Mouse (Mus musculus): Measurements from ENCODE around the gene Vasp.

Vasp gene

DNA sequence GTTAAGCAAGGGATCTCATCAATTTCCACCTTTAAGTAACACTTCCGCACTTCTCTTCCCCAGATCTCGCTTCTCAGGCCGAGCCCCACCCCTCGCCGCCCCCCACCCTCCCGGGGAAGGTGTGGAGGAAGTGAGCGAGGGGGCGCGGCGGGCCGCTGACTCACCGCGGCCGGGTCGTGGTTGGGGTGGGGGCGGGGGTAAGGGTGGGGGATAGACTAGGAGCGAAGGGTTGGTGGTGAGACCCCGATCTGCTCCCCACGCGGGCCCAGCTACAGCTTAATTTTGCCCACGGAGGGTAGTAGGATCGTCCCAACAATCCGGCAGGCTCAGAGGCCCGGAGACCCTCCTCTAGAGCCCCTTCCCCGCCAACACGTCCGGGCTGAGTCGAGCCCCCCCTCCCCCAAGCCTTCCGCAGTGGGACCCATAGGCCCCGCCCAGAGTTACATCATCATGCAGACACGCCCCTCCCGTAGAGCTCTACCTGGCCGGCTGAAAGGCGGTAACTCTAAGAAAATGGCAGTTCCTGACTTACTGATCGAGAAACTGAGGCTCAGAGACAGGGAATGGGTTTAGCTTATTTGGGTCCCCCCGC, 652 bp upstream of the Vasp start:
- peak; percentile 40 for DNase-seq (ENCODE audit: extremely low read depth, low read depth)

DNA sequence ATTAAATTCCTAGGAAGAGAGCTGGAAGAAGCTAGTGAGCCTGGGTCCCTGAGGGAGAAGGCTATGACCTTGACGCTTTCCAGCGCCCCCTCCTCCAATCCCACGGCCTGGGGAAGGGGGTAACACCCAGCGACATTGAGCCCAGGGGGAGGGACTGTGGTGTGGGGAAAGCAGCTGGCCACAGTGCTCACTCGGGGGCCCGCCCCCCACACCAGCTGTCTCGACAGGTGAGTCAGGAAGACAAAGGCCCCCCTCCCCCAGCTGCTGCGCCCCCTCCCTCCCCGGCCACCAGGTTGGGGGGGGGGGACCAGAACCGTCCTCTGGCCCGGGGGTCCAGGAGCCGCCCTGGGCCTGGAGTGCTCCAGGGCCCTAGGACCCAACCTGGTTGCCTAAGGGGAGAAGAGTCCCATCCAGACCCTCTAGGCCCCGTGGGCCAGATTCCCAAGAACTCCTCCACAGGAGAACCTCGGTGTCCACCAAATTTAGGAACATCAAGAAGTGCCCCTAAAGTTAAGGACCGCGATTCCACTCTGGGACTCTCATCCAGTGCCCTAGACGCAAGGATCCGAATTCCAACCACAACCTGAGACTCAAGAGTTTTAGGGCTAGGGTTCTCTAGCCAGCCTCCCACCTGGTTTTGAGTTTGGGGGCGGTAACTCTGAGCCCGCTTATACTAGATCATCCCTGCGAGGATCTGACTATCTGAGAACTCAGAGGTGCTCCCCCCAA, 944 bp downstream of the Vasp start:
- DNase-seq (ENCODE audit: extremely low read depth, low read depth) = no peak

DNA sequence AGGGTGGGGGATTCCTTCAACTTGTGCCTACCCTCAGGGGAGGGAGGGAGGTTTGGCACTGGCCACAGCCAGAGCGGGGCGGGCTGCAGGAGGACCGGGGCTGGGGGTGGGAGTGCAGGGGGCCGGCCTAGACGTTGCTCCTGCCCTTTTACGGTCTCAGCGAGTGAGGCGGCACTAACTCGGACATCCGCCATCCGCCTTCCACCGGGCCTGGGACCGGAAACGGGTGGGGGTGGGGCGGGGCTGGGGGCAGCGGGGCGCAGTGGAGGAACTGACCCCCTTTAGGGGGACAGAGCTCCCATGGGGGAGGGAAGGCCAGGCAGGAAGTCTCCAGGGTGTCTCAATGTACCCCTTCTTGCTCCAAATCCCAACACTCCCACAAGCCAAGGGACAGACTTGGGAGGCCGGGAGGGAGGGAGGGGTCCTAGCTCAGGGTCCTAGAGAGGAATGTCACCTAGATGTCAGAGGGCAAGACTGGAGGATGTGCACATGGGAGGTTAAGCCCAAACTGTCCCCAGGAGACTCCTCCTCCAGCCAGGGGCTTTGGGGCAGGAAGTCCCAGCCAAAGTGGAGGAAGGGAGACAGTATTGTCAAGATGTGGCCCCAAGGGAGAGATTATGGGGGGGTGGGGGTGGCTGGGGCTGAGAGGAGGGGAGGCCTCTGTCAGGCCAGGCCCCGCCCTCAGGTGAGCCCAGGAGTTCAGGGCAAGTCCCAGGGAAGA, 1.7 kb downstream of the Vasp start:
- DNase-seq (ENCODE audit: extremely low read depth, low read depth) = peak; percentile 34

DNA sequence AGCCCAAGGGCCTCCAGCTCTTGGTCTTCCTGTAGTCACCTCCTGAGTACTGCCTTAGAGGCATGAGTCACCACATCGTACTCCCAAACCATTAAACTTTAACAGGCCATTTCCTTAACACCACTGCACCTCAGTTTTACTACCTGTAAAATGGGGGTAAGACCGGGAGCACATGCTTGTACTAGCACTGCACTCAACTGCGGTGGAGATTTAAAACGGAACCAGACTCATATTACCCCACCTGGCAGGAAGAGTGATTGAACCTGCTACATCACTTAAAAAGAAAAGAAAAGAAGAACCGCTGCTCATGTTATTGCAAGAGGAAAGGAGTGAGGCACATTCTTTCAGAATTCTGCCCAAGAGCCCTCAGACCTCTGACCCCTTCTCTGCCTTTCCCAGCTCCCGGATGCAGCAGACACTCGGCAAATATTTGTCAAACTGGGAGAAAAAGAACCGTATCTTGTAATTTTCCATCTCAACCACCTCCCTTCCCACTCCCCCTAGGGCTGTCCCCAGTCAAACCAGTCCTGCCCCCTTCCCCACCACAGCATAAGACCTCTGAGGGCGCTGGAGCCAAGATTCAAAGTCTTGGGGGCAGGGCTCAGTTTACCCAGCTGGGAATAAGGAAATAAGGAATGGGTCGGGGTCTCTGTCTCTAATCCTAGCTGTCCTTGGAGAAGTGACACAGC, 2.5 kb downstream of the Vasp start:
- peak; percentile 13 for DNase-seq (ENCODE audit: extremely low read depth, low read depth)

- DNase-seq (ENCODE audit: extremely low read depth, low read depth) = no peak
These were observed 4.6 kb downstream of the Vasp start for GRCm38 (mm10) chr7:19267051-19267450.

DNA sequence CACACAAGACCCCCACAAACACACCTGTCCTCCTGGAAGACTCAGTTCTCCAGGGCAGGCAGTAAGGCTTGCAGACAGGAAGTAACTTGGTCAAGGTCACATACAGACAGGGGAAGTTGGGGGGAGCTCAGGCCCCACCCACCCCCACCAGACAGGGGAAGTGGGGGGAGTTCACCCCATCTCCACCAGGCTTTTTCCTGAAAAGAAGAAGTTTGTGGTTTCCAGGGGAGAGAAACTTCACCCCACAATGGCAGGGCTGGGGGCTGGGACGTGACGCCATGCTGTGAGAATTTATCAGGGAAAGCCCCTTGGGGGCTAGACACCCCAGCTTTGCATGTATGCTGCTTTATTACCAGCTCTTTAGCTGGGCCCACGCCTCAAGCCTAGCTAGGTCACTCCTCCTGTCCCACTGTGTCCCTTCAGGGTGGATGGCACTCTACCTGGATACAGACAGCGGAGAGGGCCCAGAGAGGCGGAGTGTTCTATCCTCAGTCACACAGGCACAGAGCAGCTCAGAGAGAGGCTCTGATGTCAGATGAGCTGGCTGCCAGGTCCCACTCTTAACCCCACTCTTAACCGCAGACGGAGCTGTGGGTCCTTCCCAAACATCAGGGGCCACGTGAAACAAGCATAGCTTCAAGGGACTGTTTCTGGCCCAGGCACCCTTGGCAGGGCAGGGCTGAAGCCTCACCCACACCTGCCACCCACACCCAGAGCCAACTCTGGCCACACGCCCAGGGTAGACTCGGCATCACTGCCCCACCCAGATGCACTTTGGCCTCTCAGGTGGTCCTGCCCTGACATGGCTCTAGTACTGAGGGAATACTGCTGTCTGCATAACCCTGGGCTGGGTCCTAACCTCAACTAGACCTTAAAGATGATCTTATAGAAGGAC, 5.4 kb downstream of the Vasp start:
- peak; percentile 93 for DNase-seq (ENCODE audit: extremely low read depth, low read depth)

- peak; percentile 44 for DNase-seq (ENCODE audit: extremely low read depth, low read depth)
These were observed 6.5 kb downstream of the Vasp start for GRCm38 (mm10) chr7:19265147-19265546.

- no peak for DNase-seq (ENCODE audit: extremely low read depth, low read depth)
These were observed 13.3 kb downstream of the Vasp start for GRCm38 (mm10) chr7:19258336-19258735.

DNA sequence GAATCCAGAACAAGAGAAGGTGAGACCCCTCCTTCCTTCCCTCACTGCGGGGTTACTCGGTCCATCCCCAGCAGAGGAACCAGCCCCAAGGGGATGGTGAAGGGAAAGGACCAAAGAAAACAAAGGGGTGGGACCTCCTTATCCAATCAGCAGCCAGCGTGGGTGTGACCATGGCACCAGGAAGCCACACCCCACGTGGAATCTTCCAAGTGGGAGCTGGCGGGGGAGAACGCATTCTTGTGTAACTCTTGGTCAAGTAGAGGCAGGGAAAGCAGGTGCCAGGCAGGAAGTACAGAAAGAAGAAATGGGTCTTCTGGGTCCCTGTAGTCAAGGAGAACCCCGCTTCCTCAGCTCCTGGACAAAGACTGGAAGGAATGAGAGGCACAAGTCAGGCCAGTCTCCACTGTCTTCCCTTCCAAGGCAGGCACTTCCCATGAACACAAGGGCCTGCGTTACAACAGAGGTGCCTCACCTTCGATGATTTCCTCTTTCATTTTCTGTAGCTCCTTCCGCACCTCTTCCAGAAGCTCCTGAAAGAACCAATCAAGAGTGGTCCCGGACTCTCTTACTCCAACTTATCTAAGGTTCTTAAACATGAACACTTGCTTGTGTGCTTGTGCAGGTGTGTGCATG, 14.1 kb downstream of the Vasp start:
- DNase-seq (ENCODE audit: extremely low read depth, low read depth) = peak; percentile 68

- no peak for DNase-seq (ENCODE audit: extremely low read depth, low read depth)
These were observed 15.1 kb downstream of the Vasp start for GRCm38 (mm10) chr7:19256567-19256966.

- DNase-seq (ENCODE audit: extremely low read depth, low read depth) = no peak
These were observed 16.2 kb downstream of the Vasp start for GRCm38 (mm10) chr7:19255395-19255794.

- no peak for DNase-seq (ENCODE audit: extremely low read depth, low read depth)
These were observed 18.2 kb downstream of the Vasp start for GRCm38 (mm10) chr7:19253437-19253836.

DNA sequence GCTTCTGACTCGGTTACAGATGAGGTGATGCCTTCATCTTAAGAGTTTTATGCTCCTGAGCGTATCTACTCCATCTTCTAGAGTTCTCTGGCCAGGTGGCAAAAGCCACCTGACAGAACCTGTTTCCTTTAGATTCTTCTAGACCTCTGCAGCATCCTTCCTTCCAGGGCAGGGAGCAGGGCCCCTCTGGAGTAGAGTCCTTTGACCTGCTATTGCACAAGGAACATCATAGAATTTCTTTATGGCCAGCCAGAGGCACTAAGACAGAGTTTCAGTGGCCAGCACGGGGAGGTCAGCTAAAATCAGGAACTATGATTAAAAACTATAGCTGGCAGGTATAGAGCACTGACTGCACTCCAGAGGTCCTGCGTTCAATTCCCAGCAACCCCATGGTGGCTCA, 19.5 kb downstream of the Vasp start:
- no peak for DNase-seq (ENCODE audit: extremely low read depth, low read depth)

DNA sequence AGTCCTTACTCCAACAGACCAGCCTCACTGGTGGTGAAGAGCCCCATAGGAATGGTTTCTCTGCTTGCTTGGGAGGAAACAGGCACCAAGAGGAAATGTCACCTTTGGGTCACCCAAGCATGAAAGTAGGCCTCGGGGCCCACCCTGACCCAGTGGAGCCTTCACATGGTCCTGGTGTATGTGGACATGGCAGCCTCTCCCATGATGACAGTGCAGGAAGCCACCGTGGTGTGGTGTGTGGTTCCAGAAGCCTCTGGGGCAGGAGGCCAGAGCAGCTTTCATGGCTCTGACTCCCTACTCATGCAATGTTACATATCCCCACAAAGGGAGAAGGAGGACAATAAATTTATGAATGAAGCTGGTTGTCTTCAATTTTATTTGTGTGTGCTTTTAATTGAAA, 24.1 kb downstream of the Vasp start:
- DNase-seq (ENCODE audit: extremely low read depth, low read depth) = no peak

GRCm38 (mm10) chr7:19246855-19247254, 24.8 kb downstream of the Vasp start:
- no peak for DNase-seq (ENCODE audit: extremely low read depth, low read depth)

DNA sequence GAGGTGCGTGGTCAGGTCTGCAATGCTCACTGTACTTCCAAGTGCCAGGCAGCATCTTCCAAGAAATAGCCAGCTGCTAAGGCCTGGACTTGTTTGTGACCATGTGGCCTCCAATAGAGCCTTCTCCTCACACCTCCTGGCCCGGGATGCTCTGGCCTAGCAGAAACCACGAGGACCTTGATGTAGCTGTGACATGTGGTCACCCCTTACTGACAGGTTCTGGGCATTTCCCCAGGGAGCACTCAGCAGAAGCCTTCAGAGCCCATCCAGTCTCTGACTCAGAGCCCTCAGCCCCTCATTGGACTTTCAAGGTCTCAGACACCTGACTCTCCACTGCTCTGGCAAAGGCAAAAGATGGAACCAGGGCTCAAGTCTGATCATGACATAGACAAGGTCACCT, 26.5 kb downstream of the Vasp start:
- DNase-seq (ENCODE audit: extremely low read depth, low read depth) = no peak

DNA sequence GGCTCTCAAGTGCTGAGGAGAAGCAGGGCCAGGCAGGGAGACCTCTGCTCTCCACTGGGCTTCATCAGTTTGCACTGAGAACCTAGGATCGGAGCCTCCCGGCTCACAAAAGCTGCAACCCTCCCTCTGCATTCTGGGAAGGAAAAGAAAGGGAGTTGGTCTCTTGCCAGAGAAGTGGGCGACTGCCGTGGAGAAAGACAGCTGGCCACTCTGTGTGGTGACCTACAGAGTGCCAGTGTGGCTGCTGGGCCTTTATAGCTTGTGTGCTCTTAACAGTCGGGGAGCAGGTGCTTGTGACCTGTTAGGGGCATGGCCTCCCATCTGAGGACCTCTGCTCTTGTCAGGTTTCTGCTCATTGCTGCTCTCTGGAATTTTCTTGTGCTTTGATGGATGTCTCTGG, 27.8 kb downstream of the Vasp start:
- no peak for DNase-seq (ENCODE audit: extremely low read depth, low read depth)

GRCm38 (mm10) chr7:19242005-19242404, 29.6 kb downstream of the Vasp start:
- DNase-seq (ENCODE audit: extremely low read depth, low read depth) = no peak

DNA sequence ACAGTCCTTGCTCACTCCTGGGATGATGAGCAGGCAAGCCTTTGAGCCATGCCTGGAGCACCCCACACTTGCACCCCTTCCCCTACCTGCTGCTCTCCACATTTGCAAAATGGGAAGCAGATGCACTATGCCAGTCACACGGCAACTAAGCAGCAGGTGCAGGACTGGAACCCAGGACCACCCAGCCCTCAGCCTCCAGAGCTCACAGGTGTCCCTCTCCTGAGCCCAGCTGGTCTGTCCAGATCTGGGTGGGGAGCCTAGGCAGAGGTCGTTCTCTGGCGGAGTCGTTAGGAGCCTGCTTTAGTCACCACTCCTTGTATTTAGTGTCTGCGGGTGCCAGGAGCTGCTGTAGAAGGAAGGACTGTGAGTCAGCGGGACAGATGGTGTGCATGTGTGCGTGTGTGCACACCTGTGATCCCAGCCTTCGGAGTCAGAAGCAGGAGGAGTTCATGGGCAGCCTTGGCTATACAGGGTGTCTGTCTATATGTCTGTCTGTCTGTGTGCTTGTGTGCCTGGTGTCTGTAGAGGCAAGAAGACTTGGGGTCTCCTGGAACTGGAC, 30.6 kb downstream of the Vasp start:
- no peak for DNase-seq (ENCODE audit: extremely low read depth, low read depth)

GRCm38 (mm10) chr7:19239986-19240385, 31.6 kb downstream of the Vasp start:
- DNase-seq (ENCODE audit: extremely low read depth, low read depth) = no peak
